Mouse (Mus musculus): ENCODE measurements at regions not wholly inside any gene's neighbourhood (a gene's known extent, or its start where the extent isn't known, plus 50 kb on each side); places are given as distances from the start of the nearest gene placed in this dataset.
"Not testable (repeated sequence)": the region's sequence is repeated elsewhere in the genome, so short reads cannot be mapped to it uniquely, and the experiment has no call there.

- H3K27ac ChIP-seq (ENCODE audit: poor library complexity, severe bottlenecking): no peak overlapping the region
- no peaks in the 10 kb centered on the region for H3K36me3 ChIP-seq
- H3K4me1 ChIP-seq (replicated peaks): no peaks in the 10 kb centered on the region
- WGBS: 60% methylated on average over 6 of the region's 6 CpGs
- no peaks in the 10 kb centered on the region for H3K9me3 ChIP-seq (replicated peaks)
- H3K4me3 ChIP-seq: no peak overlapping the region
- no peaks in the 10 kb centered on the region for H3K27me3 ChIP-seq (replicated peaks)
- H3K9ac ChIP-seq: no peak overlapping the region
- H3K4me2 ChIP-seq: no peak overlapping the region
- ATAC-seq (ENCODE audit: insufficient number of reproducible peaks, low FRiP score): no peak
Measured at GRCm38 (mm10) chrX:41983346-41983745, 62.9 kb upstream of the Thoc2 start.

- Histone ChIP-seq H3K9ac (no peak overlapping the region), H3K4me2 (no peak overlapping the region), H3K4me1 (replicated peaks) (no peaks in the 10 kb centered on the region), H3K27me3 (replicated peaks) (no peaks in the 10 kb centered on the region), H3K9me3 (replicated peaks) (no peaks in the 10 kb centered on the region), H3K27ac (ENCODE audit: poor library complexity, severe bottlenecking) (no peak overlapping the region), H3K36me3 (no peaks in the 10 kb centered on the region), H3K4me3 (no peak overlapping the region)
- WGBS: 72% methylated on average over 2 of the region's 6 CpGs
- ATAC-seq (ENCODE audit: insufficient number of reproducible peaks, low FRiP score): no peak
Measured at GRCm38 (mm10) chrX:41995750-41996149, 63.7 kb upstream of the Xiap start.

- H3K27ac ChIP-seq (ENCODE audit: poor library complexity, severe bottlenecking); H3K36me3 ChIP-seq; ATAC-seq (ENCODE audit: insufficient number of reproducible peaks, low FRiP score); H3K27me3 ChIP-seq (replicated peaks); H3K4me3 ChIP-seq; H3K4me1 ChIP-seq (replicated peaks); H3K9ac ChIP-seq; H3K9me3 ChIP-seq (replicated peaks); H3K4me2 ChIP-seq: not testable (repeated sequence)
- WGBS: 45% methylated on average over 8 of the region's 8 CpGs
Measured at GRCm38 (mm10) chrX:42000622-42001171, 58.8 kb upstream of the Xiap start.

DNA sequence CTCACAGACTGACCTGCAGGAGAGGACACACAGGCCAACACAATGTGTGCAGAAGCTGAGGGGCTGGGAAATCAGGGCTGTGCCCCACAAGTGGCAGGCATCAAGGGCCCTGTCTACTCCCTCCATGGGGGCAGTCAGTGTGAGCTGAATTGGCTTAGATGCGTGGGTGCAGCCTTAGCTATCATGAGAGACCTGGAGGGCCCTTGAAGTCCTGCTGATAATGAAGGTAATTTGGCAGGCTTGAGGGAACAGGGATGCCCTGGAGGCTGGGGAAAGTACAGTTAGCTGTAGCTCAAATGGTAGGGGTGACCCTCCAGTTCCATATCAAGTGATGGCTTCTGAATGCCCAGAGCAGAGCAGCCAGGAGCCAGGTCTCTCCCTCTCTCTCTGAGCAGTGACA is 53.9 kb upstream of the Xiap start:
- H3K4me1 ChIP-seq (replicated peaks); H3K4me2 ChIP-seq; H3K9me3 ChIP-seq (replicated peaks); H3K9ac ChIP-seq; H3K27ac ChIP-seq (ENCODE audit: poor library complexity, severe bottlenecking); H3K4me3 ChIP-seq; H3K27me3 ChIP-seq (replicated peaks); H3K36me3 ChIP-seq: not testable (repeated sequence)
- WGBS: 38% methylated on average over 1 of the region's 1 CpGs
- 0 out of 2 replicates have a peak, but pooled peaks have one; percentile 25 for ATAC-seq (ENCODE audit: insufficient number of reproducible peaks, low FRiP score)

DNA sequence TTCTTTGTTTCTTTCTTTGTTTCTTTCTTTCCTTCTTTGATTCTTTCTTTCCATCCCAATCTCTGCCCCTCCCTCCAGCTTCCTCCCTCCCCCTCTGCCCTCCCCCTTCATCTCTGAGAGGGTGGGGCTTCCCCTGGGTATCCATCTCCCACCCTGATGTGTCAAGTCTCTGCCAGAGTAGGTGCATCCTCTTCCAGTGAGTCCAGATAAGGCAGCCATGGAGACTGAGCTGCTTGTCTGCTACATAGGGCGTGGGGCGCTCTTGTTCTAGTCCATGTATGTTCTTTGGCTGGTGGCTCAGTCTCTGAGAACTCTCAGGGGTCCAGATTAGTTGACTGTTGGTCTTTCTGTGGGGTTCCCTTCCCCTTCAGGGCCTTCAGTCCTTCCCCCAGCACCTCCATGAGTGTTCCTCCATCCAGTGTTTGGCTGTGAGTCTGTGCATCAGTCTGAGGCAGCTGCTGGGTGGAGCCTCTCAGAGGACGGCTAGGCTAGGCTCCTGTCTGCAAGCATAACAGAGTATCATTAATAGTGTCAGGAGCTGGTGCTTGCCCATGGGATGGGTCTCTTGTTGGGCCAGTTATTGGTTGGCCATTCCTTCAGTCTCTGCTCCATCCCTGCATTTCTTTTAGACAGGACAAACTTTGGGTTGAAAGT is 52.8 kb upstream of the Xiap start:
- not testable (repeated sequence) for H3K9ac ChIP-seq; H3K4me1 ChIP-seq (replicated peaks); ATAC-seq (ENCODE audit: insufficient number of reproducible peaks, low FRiP score); H3K36me3 ChIP-seq; H3K4me3 ChIP-seq; H3K27ac ChIP-seq (ENCODE audit: poor library complexity, severe bottlenecking); H3K27me3 ChIP-seq (replicated peaks); H3K9me3 ChIP-seq (replicated peaks); H3K4me2 ChIP-seq
- WGBS: 86% methylated on average over 2 of the region's 3 CpGs

Measured in heart, embryonic 12.5 days (tissue).